Mouse (Mus musculus) liver, adult 2 months (tissue): Measurements from ENCODE around the gene Rubcn.

Experiments
- CTCF ChIP-seq: fragments of 200-500 bp; IDR thresholded peaks from 2 replicates; pipeline ENCODE4 v1.5.1; 2011; ENCODE audit warnings: low read depth, low read length, control low read depth
- POLR2A ChIP-seq: fragments of 200-500 bp; IDR thresholded peaks from 2 replicates; pipeline ENCODE4 v1.6.1; 2011; ENCODE audit warnings: low read length, control low read depth; ENCODE audit not compliant: insufficient read depth; ENCODE audit errors: extremely low read depth

- TF ChIP-seq CTCF (no peak), POLR2A (no peak)
Measured at GRCm38 (mm10) chr16:32865401-32865800, 12.2 kb downstream of the Rubcn start.
